Mouse (Mus musculus): ENCODE measurements around the gene Dr1.
"Not testable (repeated sequence)": the region's sequence is repeated elsewhere in the genome, so short reads cannot be mapped to it uniquely, and the experiment has no call there.

Gene Dr1

DNA sequence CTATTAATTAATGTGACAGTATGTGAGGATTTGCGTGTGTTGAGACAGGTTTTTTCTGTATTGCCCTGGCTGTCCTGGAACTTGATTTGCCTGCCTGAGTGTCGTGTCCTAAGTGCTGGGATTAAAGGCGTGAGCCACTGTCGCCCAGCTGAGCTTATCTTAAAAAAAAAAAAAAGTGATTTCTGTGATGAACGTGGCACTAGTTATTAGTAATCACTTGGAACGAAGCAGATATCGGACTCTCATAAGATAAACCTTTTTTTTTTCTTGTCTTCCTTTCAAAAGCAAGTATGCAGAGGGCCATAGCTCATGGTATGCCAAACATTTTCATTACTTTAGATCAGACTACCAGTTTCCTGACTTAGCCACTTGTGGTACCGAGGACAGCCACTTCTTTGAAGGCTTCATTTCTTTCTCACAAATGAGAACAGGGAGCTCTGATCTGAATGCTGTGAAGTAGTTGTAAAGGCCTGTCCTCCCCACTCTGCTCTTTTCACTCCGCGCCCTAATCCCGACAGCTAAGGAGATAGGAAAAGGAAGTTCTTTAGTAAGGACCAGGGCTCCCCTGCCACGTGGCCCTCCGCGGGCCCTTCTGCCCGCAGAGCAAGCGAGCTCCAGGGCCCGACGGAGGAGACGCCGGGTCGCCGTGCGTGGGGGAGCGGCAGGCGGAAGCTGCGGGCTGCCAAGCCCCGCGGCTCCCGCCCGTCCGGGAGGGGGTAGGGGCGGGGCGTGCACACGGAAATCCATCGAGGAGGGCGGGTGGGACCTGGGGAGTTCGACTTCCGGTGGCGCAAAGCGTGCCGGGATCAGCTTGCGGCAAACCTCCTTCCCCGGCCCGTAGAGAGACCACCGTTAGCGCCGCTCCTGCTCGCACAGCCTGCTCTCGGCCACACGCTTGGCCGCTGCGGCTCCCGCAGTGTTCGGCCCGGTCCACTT is at the start of gene Dr1:
Dr1 (plus strand) TSS at position 771 of the 936 bp plus-strand sequence.
- peak; percentile 73 for DNase-seq (ENCODE audit: low read depth)

DNA sequence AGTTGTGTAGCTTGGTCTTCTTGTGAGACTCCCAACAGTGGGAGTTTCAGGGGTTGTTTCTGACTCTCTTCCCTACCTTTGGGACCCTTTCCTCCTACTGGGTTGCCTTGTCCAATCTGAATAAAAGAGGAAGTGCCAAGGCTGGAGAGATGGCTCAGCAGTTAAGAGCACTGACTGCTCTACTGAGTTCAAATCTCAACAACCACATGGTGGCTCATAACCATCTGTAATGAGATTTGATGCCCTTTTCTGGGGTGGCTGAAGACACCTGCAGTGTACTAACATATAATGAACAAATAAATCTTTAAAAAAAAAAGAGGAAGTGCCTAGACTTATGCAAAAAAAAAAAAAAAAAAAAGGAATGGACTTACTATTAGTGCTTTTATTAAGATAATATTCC is 44.6 kb upstream of the Dr1 start:
- no peak for DNase-seq (ENCODE audit: low read depth)

DNA sequence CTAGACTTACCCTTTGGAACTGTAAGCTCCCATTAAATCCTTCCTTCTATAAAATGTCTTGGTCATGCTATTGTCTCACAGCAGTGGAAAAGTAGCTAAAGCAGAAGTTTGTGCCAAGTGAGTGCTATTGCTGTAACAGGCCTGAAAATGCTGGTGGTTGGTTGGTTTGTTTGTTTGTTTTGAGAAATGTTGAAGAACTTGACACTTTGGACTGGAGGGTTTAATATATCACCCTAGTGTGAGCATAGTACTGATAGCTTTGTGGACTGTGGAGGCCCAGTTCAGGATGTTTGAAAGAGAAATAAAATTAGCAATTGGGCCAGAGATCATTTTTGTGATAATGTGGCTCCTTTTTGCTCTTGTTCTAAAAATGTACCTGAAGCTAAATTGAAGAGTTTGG is 42.5 kb upstream of the Dr1 start:
- no peak for DNase-seq (ENCODE audit: low read depth)

DNA sequence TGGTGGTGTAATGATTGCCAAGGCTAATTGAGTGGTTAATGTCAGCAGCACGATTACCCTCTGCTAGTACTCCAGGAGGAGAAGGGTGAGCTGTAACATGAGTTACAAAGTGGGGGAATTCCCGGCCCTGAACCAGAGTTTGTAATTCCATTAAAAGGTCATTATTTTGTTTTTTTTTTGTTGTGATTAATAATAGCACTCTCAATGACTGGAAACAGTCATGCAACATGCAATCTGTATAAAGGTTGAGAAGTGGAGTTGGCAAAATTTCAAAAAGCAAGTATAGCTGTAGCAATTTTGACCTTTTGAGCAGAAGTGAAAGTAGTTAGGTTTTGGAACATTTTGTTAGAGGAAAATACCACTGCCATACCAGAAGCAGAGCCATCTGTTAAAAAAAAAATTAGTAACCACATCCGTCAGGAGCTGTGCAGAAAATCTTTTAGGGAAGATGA is 22.4 kb upstream of the Dr1 start:
- no peak for DNase-seq (ENCODE audit: low read depth)

DNA sequence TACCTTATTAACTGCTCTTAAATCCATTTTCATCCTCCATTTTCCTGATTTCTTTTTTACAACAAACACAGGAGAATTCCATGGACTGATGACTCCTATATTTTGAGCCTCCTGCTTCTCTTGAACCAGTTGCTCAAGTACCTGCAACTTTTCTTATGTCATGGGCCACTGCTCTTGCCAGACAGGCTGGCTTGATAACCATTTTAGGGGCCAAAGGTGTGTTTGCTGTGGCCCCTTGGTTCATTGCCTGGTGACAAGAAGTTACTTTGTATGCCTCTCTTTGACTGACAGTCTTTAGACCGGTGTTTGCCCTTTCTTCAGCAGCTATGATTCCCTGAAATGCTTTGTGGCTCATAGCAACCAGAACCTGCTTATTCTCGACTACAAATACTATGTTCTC is 18.7 kb upstream of the Dr1 start:
- no peak for DNase-seq (ENCODE audit: low read depth)

DNA sequence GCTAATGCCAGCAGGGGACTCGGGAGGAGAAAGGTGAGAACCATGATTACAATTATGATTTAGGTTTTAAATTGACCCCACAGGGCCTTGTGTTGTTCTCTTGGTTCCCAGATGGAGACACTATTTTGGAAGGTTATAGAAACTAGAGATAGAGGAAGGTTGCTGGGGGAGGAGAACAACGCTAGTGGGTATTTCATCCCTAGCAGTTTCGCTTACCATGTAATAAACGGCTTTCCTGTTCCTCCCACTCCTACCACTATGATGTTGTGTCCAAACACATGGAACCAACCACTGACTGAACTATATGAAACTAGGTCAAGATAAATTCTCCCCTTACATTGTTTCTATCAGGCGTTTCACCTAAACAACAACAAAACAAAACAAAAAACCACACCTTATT is 13.4 kb upstream of the Dr1 start:
- no peak for DNase-seq (ENCODE audit: low read depth)

DNA sequence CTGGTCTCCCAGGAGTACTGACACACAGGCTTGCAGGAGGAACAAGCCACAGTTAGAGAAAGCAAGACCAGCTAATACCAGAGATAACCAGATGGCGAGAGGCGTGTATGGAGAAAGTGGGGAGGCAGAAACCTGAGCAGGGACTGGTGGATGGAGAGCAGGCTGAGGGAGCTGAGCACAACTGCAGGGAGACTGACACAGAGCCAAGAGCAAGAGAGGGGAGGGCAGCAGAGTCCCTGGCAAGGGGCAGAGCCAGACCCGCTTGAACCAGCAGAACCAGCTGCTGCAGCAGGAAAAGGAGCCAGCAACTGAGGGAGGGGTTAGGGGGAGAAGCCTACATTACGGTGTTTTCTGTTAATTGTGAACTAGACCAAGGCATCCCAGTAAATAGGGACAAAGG is 6.0 kb upstream of the Dr1 start:
- DNase-seq (ENCODE audit: low read depth), result no peak

DNA sequence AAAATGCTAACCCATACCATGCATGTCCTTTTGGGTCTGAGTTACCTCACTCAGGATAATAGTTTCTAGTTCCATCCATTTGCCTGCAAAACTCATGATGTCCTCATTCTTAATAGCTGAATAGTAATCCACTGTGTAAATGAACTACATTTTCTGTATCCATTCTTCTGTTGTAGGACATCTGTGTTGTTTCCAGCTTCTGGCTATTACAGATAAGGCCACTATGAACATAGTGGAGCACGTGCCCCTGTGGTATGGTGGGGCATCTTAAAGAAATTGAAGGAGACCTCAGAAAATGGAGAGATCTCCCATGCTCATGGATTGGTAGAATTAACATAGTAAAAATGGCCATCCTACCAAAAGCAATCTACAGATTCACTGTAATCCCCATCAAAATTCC is 4.9 kb upstream of the Dr1 start:
- not testable (repeated sequence) for DNase-seq (ENCODE audit: low read depth)

DNA sequence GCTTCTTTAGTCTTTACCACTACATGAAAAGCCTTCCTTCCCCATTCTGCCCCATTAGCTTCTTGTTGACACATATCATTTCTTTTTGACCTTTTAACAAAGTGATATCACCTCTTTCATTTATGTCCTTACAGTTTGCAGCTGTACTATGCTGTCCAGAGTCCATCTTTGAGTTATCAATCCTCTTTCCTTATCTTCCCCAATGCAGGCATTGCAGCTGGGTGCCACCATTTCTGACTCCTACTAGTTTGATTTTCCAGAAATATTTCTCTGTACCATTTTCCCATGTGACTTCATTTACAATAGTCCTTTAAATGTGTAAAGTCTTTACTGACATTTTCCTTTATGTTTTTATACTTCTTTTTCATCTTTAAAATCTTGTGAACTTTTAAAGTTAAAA is 1.7 kb upstream of the Dr1 start:
- DNase-seq (ENCODE audit: low read depth), result no peak

DNA sequence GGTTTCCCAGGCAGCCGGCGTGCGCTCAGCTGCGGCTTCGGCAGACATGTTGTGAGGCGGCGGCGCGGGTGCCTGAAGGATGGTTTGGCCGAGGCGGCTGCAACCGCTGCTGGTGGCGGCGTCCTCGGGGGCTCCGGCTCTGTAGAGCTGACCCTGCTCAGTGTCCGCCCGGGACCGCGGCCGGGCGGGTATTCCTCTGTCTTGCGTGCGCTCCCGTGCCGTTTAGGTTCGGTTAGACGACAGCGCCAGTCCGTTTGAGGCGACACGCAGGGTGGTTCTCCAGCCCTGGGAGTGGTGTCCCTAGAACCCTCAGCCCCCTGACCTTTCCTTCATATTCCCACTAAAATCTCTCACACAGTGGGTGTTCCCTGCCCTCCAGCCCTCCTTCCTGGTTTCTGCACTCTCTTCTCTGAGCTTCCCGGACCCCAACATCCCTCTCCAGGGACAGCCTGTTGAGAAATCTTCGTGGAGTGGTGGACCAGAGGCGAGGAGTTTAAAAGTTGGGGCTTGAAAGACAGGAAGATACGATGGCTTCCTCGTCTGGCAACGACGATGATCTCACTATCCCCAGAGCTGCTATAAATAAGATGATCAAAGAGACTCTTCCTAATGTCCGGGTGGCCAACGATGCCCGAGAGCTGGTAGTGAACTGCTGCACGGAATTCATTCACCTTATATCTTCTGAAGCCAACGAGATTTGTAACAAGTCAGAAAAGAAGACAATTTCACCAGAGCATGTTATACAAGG is 540 bp downstream of the Dr1 start:
- no peak for DNase-seq (ENCODE audit: low read depth)

DNA sequence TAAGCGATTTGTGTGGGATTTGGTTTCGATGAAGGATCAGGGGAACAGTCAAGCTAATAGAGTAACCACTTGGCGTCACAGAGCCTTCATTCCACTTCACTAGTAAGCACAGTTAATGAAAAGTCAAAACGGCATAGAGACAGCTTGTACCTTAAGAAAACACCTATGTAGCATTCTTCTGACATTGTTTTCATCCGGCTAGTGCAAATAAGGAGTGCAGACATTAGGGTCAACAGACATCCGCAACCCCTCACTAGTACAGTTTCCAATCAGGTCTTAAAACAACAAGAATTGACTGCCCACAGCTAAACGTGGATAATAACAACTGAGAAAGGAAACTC is 1.1 kb downstream of the Dr1 start:
- no peak for DNase-seq (ENCODE audit: low read depth)

DNA sequence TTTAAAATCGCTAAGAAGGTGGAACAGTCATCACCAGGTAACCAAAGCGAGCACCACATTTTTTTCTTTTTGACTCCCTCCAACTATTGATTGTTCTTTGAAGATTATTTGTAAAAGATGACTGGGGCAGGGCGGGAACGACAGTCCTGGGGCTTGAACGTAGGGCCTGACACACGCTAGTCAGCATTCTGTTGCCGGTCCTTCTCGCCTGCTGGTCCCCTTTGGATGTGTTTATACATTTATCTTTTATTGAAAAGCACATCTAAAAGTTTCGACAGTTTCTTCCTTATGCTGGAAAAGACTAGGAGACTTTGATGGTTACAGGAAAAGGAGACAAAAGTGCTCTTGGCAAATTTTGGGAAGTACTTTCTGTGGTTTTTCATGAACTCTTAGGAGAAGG is 1.7 kb downstream of the Dr1 start:
- no peak for DNase-seq (ENCODE audit: low read depth)

DNA sequence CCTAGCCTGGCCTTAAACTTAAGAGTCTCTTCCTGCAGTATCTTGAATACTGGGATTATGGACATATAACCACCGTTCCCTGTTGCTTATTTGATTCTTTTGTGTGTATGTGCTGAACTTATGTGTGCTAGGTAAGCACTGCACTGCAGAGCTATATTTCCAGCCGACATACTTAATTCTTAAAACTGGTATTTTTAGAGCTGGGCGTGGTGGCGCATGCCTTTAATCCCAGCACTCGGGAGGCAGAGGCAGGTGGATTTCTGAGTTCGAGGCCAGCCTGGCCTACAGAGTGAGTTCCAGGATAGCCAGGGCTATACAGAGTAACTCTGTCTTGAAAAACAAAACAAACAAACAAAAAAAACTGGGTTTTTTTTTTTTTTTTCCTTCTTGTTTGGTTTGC is 2.6 kb downstream of the Dr1 start:
- not testable (repeated sequence) for DNase-seq (ENCODE audit: low read depth)

DNA sequence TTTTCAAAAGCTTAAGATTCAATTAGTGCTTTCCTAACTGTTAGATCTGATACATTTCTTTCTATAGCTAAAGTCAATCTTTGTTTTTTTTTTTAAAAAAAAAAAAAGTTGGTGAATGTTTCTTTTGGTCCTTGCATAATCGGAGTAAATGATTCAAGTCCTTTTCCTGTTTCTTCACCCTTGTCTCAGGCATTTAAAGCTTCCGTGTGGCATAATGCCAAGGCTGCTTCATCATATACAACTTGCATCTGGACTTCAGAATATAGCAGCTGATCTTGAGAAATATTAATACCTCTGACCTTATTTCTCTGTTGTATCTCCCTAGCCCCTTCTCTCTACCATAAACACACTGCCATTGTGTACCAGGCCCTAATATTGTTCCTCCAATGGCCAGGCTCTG is 18.3 kb downstream of the Dr1 start:
- DNase-seq (ENCODE audit: low read depth), result no peak

DNA sequence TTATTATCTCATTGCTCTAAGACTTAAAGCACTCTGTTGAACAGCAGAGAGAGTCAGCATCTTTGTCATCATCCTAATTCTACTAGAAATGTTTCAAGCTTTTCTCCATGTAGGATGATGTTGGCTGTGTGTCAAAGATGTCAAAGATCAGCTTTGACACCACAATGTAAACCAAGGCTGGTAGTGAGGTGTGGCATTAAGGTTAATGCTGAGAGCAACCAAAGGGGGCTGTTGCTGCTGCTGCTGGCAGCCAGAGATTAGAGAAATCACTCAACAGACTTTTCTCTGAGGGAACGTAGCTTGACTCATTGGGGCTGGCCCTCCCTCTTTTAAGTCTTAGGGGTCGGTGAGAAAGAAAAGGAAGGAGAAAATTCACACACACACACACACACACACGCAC is 32.9 kb downstream of the Dr1 start:
- no peak for DNase-seq (ENCODE audit: low read depth)

DNA sequence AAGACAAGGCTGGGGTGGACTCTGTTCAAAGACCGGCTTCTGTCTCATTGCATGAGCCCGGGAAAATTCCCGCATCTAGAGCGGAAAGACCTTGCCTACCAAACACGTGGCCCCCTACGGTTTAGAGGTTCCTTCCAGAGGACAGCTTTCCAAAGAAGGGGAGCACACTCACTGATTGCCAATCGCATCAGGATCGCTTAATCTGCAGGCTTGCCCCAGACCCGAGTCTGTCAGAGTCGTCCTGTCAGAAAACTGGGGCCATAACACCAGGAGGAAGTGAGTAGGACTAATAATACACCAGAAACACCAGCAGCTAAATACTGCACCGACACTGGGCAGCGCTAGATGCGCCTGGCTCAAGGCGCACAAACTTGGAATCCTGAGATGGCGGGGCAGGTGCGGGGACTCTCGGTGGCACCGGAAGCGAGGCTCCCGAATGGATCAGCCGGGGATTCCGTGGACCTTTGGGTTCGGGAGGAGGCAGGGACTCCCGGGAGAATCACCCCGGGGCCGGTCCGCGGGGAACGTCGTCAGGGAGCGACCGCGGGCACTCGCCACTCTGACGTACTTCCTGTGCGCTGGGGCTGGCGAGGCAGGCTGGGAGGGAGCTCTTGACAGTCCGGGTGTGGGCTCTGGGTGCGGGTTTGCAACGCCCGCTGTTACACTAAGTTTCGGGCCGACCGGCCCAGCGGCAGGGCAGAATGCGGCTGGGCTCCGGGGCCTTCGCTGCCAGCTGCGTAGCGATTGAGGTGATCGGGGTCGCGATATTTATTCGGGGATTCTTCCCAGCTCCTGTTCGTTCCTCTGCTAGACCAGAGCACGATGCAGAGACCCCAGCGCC is 43.7 kb downstream of the Dr1 start, which contains the start of gene Pigg:
Pigg (plus strand) TSS at position 386 of the 841 bp plus-strand sequence.
- peak; percentile 80 for DNase-seq (ENCODE audit: low read depth)

DNA sequence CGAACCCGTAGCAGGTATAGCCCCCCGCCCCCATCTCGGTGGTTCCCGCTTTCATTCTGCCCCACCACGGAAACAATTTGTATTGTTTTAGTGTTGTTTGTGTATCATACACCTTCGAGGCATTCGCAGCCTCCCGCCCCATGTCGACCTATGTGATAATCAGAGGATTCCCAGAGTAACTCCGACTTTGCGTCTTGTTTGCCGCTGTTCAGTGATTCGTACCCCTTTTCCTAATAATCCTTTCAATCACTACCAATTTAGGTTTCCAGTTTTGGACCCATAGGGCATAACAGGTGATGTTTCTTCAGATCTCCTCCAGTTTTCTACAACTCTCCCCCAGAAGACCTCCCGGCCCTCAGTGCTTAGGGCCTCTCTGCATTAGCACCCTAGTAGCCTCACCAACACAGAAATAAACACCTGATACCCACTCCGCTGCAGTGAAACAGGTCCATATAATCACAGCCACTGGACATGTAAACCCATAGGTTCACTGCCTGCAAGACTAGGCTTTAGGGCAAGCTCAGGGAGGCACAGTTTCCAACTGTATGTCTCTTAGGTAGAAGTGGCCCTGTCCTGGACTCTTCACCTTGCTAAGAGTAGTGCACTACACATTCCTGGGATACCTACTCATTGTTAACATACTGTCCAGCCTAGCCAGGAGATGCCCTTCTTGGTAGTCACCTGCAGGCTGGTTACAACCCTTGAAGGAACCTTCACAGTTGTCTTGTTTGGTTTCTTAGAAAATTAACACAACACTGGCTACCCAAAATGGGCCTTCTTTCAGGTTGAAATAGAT is 44.6 kb downstream of the Dr1 start:
- no peak for DNase-seq (ENCODE audit: low read depth)
